Mouse (Mus musculus): ENCODE measurements around the gene BC049715. TPM values are rescaled to one million over a fixed set of nuclear protein-coding genes. Genes with fewer than 3 reads are reported as not detected.

The BC049715 gene
- polyA plus RNA-seq, 1 experiment from 2014 or later: 4.0 TPM

Small RNA genes within 50 kb of the gene (microRNA-seq; reads per million reads assigned to microRNA genes)
- not detected for gene Gm44364

Other genes with a start within 250 kb of the BC049715 start
- 1.4 and 1.5 TPM in 2 replicates for gene Plbd1, start 165.7 kb upstream of the BC049715 start, polyA plus RNA-seq (2016; fragmentation: Nextera tagmentation; extraction: Ambion mirVana)
- gene Gucy2c, start 45.9 kb upstream of the BC049715 start, polyA plus RNA-seq (2016; fragmentation: Nextera tagmentation; extraction: Ambion mirVana): 0.22 TPM in 1 of 2 replicates, not detected in the other
- gene Hist4h4, start 23.2 kb upstream of the BC049715 start, polyA plus RNA-seq (2016; fragmentation: Nextera tagmentation; extraction: Ambion mirVana): 0.70 and 0.89 TPM in 2 replicates
- gene H2afj, start 19.4 kb upstream of the BC049715 start, polyA plus RNA-seq (2016; fragmentation: Nextera tagmentation; extraction: Ambion mirVana): 99.7 and 111 TPM in 2 replicates
- 133 and 139 TPM in 2 replicates for gene Wbp11, start 607 bp downstream of the BC049715 start, polyA plus RNA-seq (2016; fragmentation: Nextera tagmentation; extraction: Ambion mirVana)
- gene Smco3, start 7.8 kb downstream of the BC049715 start, polyA plus RNA-seq (2016; fragmentation: Nextera tagmentation; extraction: Ambion mirVana): not detected in 2 replicates
- 1.8 and 2.5 TPM in 2 replicates for gene Art4, start 30.1 kb downstream of the BC049715 start, polyA plus RNA-seq (2016; fragmentation: Nextera tagmentation; extraction: Ambion mirVana)
- 28.7 and 40.3 TPM in 2 replicates for gene Mgp, start 48.2 kb downstream of the BC049715 start, polyA plus RNA-seq (2016; fragmentation: Nextera tagmentation; extraction: Ambion mirVana)
- 0.15 and 0.33 TPM in 2 replicates for gene Erp27, start 94.6 kb downstream of the BC049715 start, polyA plus RNA-seq (2016; fragmentation: Nextera tagmentation; extraction: Ambion mirVana)
- 0.23 TPM in 1 of 2 replicates, not detected in the other for gene Pde6h, start 96.2 kb downstream of the BC049715 start, polyA plus RNA-seq (2016; fragmentation: Nextera tagmentation; extraction: Ambion mirVana)
- 33.9 and 42.1 TPM in 2 replicates for gene Arhgdib, start 114.3 kb downstream of the BC049715 start, polyA plus RNA-seq (2016; fragmentation: Nextera tagmentation; extraction: Ambion mirVana)